Mouse (Mus musculus): ENCODE results near the gene Acox1. TPM values are rescaled to one million over a fixed set of nuclear protein-coding genes. Genes with fewer than 3 reads are reported as not detected.

Gene Acox1
- polyA plus RNA-seq (2014; fragmentation: Nextera tagmentation; extraction: Ambion mirVana) = 65.6 and 78.5 TPM in 2 replicates

GRCm38 (mm10) chr11:116198639-116199531 is at the start of gene Acox1, which contains the start of gene Ten1:
TSS of gene Acox1 (minus strand) at chr11:116199045.
TSS of gene Ten1 (plus strand) at chr11:116198855.
- H3K9me3 ChIP-seq (ENCODE audit: control insufficient read depth, low read length) = no peaks in the 10 kb centered on the region
- under 1% methylated on average over 62 of the region's 62 CpGs for WGBS
- peak within 1 kb of the TSS; percentile 79 for H3K4me3 ChIP-seq (ENCODE audit: low read depth, low read length)
- H3K4me1 ChIP-seq (ENCODE audit: control insufficient read depth, insufficient read depth, low read length) = peaks cover 14% of the 10 kb centered on the region
- no peaks in the 10 kb centered on the region for H3K36me3 ChIP-seq (ENCODE audit: control insufficient read depth, insufficient read depth, low read length)
- H3K9ac ChIP-seq (replicated peaks; ENCODE audit: low read depth, low read length) = peak within 1 kb of the TSS; percentile 85
- ATAC-seq (ENCODE audit: low read depth) = peak; percentile 98
- peak within 1 kb of the TSS; percentile 63 for H3K4me2 ChIP-seq (ENCODE audit: low read depth, low read length)
- H3K27ac ChIP-seq (ENCODE audit: low read depth, low read length) = peak within 1 kb of the TSS; percentile 97
- H3K27me3 ChIP-seq (ENCODE audit: control insufficient read depth, insufficient read depth, low read length) = no peaks in the 10 kb centered on the region

GRCm38 (mm10) chr11:116247502-116248222 is 48.8 kb upstream of the Acox1 start:
- Histone ChIP-seq H3K36me3 (ENCODE audit: control insufficient read depth, insufficient read depth, low read length) (peaks cover 85% of the 10 kb centered on the region), H3K4me2 (ENCODE audit: low read depth, low read length) (no peak overlapping the region), H3K27ac (ENCODE audit: low read depth, low read length) (no peak overlapping the region), H3K27me3 (ENCODE audit: control insufficient read depth, insufficient read depth, low read length) (no peaks in the 10 kb centered on the region), H3K9me3 (ENCODE audit: control insufficient read depth, low read length) (no peaks in the 10 kb centered on the region), H3K4me1 (ENCODE audit: control insufficient read depth, insufficient read depth, low read length) (no peaks in the 10 kb centered on the region), H3K4me3 (ENCODE audit: low read depth, low read length) (no peak overlapping the region), H3K9ac (replicated peaks; ENCODE audit: low read depth, low read length) (no peak overlapping the region)
- 84% methylated on average over 14 of the region's 14 CpGs for WGBS
- no peak for ATAC-seq (ENCODE audit: low read depth)

- Histone ChIP-seq H3K36me3 (ENCODE audit: control insufficient read depth, insufficient read depth, low read length) (peaks cover 67% of the 10 kb centered on the region), H3K4me3 (ENCODE audit: low read depth, low read length) (no peak overlapping the region), H3K4me1 (ENCODE audit: control insufficient read depth, insufficient read depth, low read length) (0 out of 2 replicates have a peak, but pooled peaks cover 2% of the 10 kb centered on the region), H3K9me3 (ENCODE audit: control insufficient read depth, low read length) (no peaks in the 10 kb centered on the region), H3K4me2 (ENCODE audit: low read depth, low read length) (no peak overlapping the region), H3K27me3 (ENCODE audit: control insufficient read depth, insufficient read depth, low read length) (no peaks in the 10 kb centered on the region), H3K9ac (replicated peaks; ENCODE audit: low read depth, low read length) (no peak overlapping the region), H3K27ac (ENCODE audit: low read depth, low read length) (no peak overlapping the region)
- WGBS = 74% methylated on average over 6 of the region's 6 CpGs
- ATAC-seq (ENCODE audit: low read depth) = no peak
Measured at GRCm38 (mm10) chr11:116245616-116246015, 46.8 kb upstream of the Acox1 start.

GRCm38 (mm10) chr11:116244580-116244979 is 45.7 kb upstream of the Acox1 start:
- ATAC-seq (ENCODE audit: low read depth) = no peak
- no peaks in the 10 kb centered on the region for H3K27me3 ChIP-seq (ENCODE audit: control insufficient read depth, insufficient read depth, low read length)

GRCm38 (mm10) chr11:116241744-116242235 is 42.9 kb upstream of the Acox1 start:
- H3K4me1 ChIP-seq (ENCODE audit: control insufficient read depth, insufficient read depth, low read length) = 0 out of 2 replicates have a peak, but pooled peaks cover 2% of the 10 kb centered on the region
- 16% methylated on average over 12 of the region's 12 CpGs for WGBS
- H3K9me3 ChIP-seq (ENCODE audit: control insufficient read depth, low read length) = no peaks in the 10 kb centered on the region
- no peak overlapping the region for H3K4me3 ChIP-seq (ENCODE audit: low read depth, low read length)
- no peaks in the 10 kb centered on the region for H3K27me3 ChIP-seq (ENCODE audit: control insufficient read depth, insufficient read depth, low read length)
- peaks cover 30% of the 10 kb centered on the region for H3K36me3 ChIP-seq (ENCODE audit: control insufficient read depth, insufficient read depth, low read length)
- no peak overlapping the region for H3K27ac ChIP-seq (ENCODE audit: low read depth, low read length)
- no peak overlapping the region for H3K9ac ChIP-seq (replicated peaks; ENCODE audit: low read depth, low read length)
- no peak overlapping the region for H3K4me2 ChIP-seq (ENCODE audit: low read depth, low read length)
- no peak for ATAC-seq (ENCODE audit: low read depth)

More at GRCm38 (mm10) chr11:116244580-116244979, 45.7 kb upstream of the Acox1 start:
- no peaks in the 10 kb centered on the region for H3K9me3 ChIP-seq (ENCODE audit: control insufficient read depth, low read length)
- H3K36me3 ChIP-seq (ENCODE audit: control insufficient read depth, insufficient read depth, low read length) = peaks cover 57% of the 10 kb centered on the region
- no peak overlapping the region for H3K9ac ChIP-seq (replicated peaks; ENCODE audit: low read depth, low read length)
- no peak overlapping the region for H3K27ac ChIP-seq (ENCODE audit: low read depth, low read length)
- WGBS = 90% methylated on average over 8 of the region's 8 CpGs
- no peak overlapping the region for H3K4me3 ChIP-seq (ENCODE audit: low read depth, low read length)
- H3K4me1 ChIP-seq (ENCODE audit: control insufficient read depth, insufficient read depth, low read length) = 0 out of 2 replicates have a peak, but pooled peaks cover 2% of the 10 kb centered on the region
- H3K4me2 ChIP-seq (ENCODE audit: low read depth, low read length) = no peak overlapping the region

- Histone ChIP-seq H3K4me1 (ENCODE audit: control insufficient read depth, insufficient read depth, low read length) (0 out of 2 replicates have a peak, but pooled peaks cover 2% of the 10 kb centered on the region), H3K27ac (ENCODE audit: low read depth, low read length) (no peak overlapping the region), H3K9me3 (ENCODE audit: control insufficient read depth, low read length) (no peaks in the 10 kb centered on the region), H3K4me3 (ENCODE audit: low read depth, low read length) (no peak overlapping the region), H3K9ac (replicated peaks; ENCODE audit: low read depth, low read length) (no peak overlapping the region), H3K4me2 (ENCODE audit: low read depth, low read length) (no peak overlapping the region), H3K27me3 (ENCODE audit: control insufficient read depth, insufficient read depth, low read length) (no peaks in the 10 kb centered on the region), H3K36me3 (ENCODE audit: control insufficient read depth, insufficient read depth, low read length) (peaks cover 11% of the 10 kb centered on the region)
- WGBS = 7% methylated on average over 7 of the region's 7 CpGs
- no peak for ATAC-seq (ENCODE audit: low read depth)
Measured at GRCm38 (mm10) chr11:116239797-116240196, 41.0 kb upstream of the Acox1 start.

GRCm38 (mm10) chr11:116237742-116238395 is 39.0 kb upstream of the Acox1 start, which contains the start of gene Evpl:
TSS of gene Evpl (minus strand) at chr11:116238077.
- Histone ChIP-seq H3K9me3 (ENCODE audit: control insufficient read depth, low read length) (no peaks in the 10 kb centered on the region), H3K36me3 (ENCODE audit: control insufficient read depth, insufficient read depth, low read length) (no peaks in the 10 kb centered on the region), H3K9ac (replicated peaks; ENCODE audit: low read depth, low read length) (no peak within 1 kb of the TSS), H3K27ac (ENCODE audit: low read depth, low read length) (no peak within 1 kb of the TSS), H3K27me3 (ENCODE audit: control insufficient read depth, insufficient read depth, low read length) (no peaks in the 10 kb centered on the region), H3K4me1 (ENCODE audit: control insufficient read depth, insufficient read depth, low read length) (0 out of 2 replicates have a peak, but pooled peaks cover 2% of the 10 kb centered on the region), H3K4me2 (ENCODE audit: low read depth, low read length) (no peak within 1 kb of the TSS), H3K4me3 (ENCODE audit: low read depth, low read length) (no peak within 1 kb of the TSS)
- ATAC-seq (ENCODE audit: low read depth) = no peak
- WGBS = 16% methylated on average over 29 of the region's 31 CpGs

GRCm38 (mm10) chr11:116234901-116235300 is 36.1 kb upstream of the Acox1 start:
- no peaks in the 10 kb centered on the region for H3K27me3 ChIP-seq (ENCODE audit: control insufficient read depth, insufficient read depth, low read length)
- 88% methylated on average over 8 of the region's 8 CpGs for WGBS
- no peak for ATAC-seq (ENCODE audit: low read depth)
- no peaks in the 10 kb centered on the region for H3K9me3 ChIP-seq (ENCODE audit: control insufficient read depth, low read length)
- H3K36me3 ChIP-seq (ENCODE audit: control insufficient read depth, insufficient read depth, low read length) = no peaks in the 10 kb centered on the region
- H3K9ac ChIP-seq (replicated peaks; ENCODE audit: low read depth, low read length) = no peak overlapping the region
- H3K4me2 ChIP-seq (ENCODE audit: low read depth, low read length) = no peak overlapping the region
- no peak overlapping the region for H3K27ac ChIP-seq (ENCODE audit: low read depth, low read length)
- H3K4me3 ChIP-seq (ENCODE audit: low read depth, low read length) = no peak overlapping the region
- no peaks in the 10 kb centered on the region for H3K4me1 ChIP-seq (ENCODE audit: control insufficient read depth, insufficient read depth, low read length)
